Mouse (Mus musculus): ENCODE measurements around the gene Aldh3b1. TPM values are rescaled to one million over a fixed set of nuclear protein-coding genes. Genes with fewer than 3 reads are reported as not detected.

Aldh3b1 gene
- polyA plus RNA-seq, 1 experiment from 2014 or later: 5.1 TPM

GRCm38 (mm10) chr19:3868290-3868689 is 61.3 kb downstream of the Aldh3b1 start:
- H3K4me3 ChIP-seq (ENCODE audit: low read length): no peak overlapping the region
- no peaks in the 10 kb centered on the region for H3K27me3 ChIP-seq (ENCODE audit: insufficient read depth, low read length)
- H3K9me3 ChIP-seq (ENCODE audit: low read length): peaks cover 5% of the 10 kb centered on the region; the same call in 1 of the 2 replicates
- H3K27ac ChIP-seq (ENCODE audit: low read length): no peak overlapping the region
- 68% methylated on average over 1 of the region's 1 CpGs for WGBS
- ATAC-seq (ENCODE audit: low FRiP score, low TSS enrichment): no peak
- no peaks in the 10 kb centered on the region for H3K4me1 ChIP-seq (ENCODE audit: insufficient read depth, low read length)
- peaks cover 16% of the 10 kb centered on the region for H3K36me3 ChIP-seq (ENCODE audit: insufficient read depth, low read length)
- no peak overlapping the region for H3K9ac ChIP-seq (replicated peaks; ENCODE audit: low read length)
- H3K4me2 ChIP-seq (replicated peaks; ENCODE audit: low read depth, low read length): no peak overlapping the region

DNA sequence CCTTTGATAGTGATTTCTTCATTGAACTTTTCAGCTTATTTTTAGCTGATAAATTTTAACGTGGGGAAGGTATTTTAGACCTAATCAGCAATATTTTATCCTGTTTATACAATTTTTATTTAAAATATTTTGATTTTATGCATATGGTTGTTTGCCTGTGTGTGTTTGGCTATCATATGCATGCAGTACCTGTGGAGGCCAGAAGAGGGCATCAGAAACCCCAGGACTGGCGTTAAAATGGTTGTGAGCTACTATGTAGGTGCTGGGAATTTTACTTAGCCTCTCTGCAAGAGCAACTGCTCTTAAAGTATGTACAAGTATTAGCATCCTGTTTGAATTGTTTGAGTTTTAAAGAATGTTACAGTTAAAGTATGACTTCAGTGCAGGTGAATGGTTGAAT is 64.6 kb downstream of the Aldh3b1 start:
- H3K27ac ChIP-seq (ENCODE audit: low read length): no peak overlapping the region
- no peak for ATAC-seq (ENCODE audit: low FRiP score, low TSS enrichment)
- H3K9ac ChIP-seq (replicated peaks; ENCODE audit: low read length): no peak overlapping the region
- H3K9me3 ChIP-seq (ENCODE audit: low read length): peaks cover 5% of the 10 kb centered on the region; the same call in 1 of the 2 replicates
- H3K4me1 ChIP-seq (ENCODE audit: insufficient read depth, low read length): no peaks in the 10 kb centered on the region
- H3K4me3 ChIP-seq (ENCODE audit: low read length): no peak overlapping the region
- H3K4me2 ChIP-seq (replicated peaks; ENCODE audit: low read depth, low read length): no peak overlapping the region
- no peaks in the 10 kb centered on the region for H3K27me3 ChIP-seq (ENCODE audit: insufficient read depth, low read length)
- WGBS: 91% methylated on average over 2 of the region's 2 CpGs
- peaks cover 16% of the 10 kb centered on the region for H3K36me3 ChIP-seq (ENCODE audit: insufficient read depth, low read length)

Other genes starting within 250 kb of the Aldh3b1 start
- 7.0 TPM in 2 replicates for gene Lrp5, start 243.2 kb downstream of the Aldh3b1 start, polyA plus RNA-seq (2015; fragmentation: Nextera tagmentation; extraction: Ambion mirVana)
- 46.1 and 46.4 TPM in 2 replicates for gene 1810055G02Rik, start 221.5 kb downstream of the Aldh3b1 start, polyA plus RNA-seq (2015; fragmentation: Nextera tagmentation; extraction: Ambion mirVana)
- 28.1 and 30.6 TPM in 2 replicates for gene Kmt5b, start 162.4 kb downstream of the Aldh3b1 start, polyA plus RNA-seq (2015; fragmentation: Nextera tagmentation; extraction: Ambion mirVana)
- 58.0 and 65.6 TPM in 2 replicates for gene Chka, start 78.0 kb downstream of the Aldh3b1 start, polyA plus RNA-seq (2015; fragmentation: Nextera tagmentation; extraction: Ambion mirVana)
- 56.1 and 62.7 TPM in 2 replicates for gene Tcirg1, start 22.7 kb downstream of the Aldh3b1 start, polyA plus RNA-seq (2015; fragmentation: Nextera tagmentation; extraction: Ambion mirVana)
- 365 and 401 TPM in 2 replicates for gene Ndufs8, start 17.0 kb downstream of the Aldh3b1 start, polyA plus RNA-seq (2015; fragmentation: Nextera tagmentation; extraction: Ambion mirVana)
- 19.4 and 23.1 TPM in 2 replicates for gene Unc93b1, start 5.4 kb upstream of the Aldh3b1 start, polyA plus RNA-seq (2015; fragmentation: Nextera tagmentation; extraction: Ambion mirVana)
- gene Aldh3b3, start 28.8 kb upstream of the Aldh3b1 start, polyA plus RNA-seq (2015; fragmentation: Nextera tagmentation; extraction: Ambion mirVana): not detected in 2 replicates
- gene Aldh3b2, start 42.5 kb upstream of the Aldh3b1 start, polyA plus RNA-seq (2015; fragmentation: Nextera tagmentation; extraction: Ambion mirVana): 3.7 and 5.1 TPM in 2 replicates
- 44.8 and 47.5 TPM in 2 replicates for gene Acy3, start 56.8 kb upstream of the Aldh3b1 start, polyA plus RNA-seq (2015; fragmentation: Nextera tagmentation; extraction: Ambion mirVana)
- gene Tbx10, start 62.9 kb upstream of the Aldh3b1 start, polyA plus RNA-seq (2015; fragmentation: Nextera tagmentation; extraction: Ambion mirVana): 1.5 TPM in 2 replicates
- 36.2 and 39.8 TPM in 2 replicates for gene Nudt8, start 70.8 kb upstream of the Aldh3b1 start, polyA plus RNA-seq (2015; fragmentation: Nextera tagmentation; extraction: Ambion mirVana)
- 3.9 and 5.2 TPM in 2 replicates for gene Gm49405, start 70.8 kb upstream of the Aldh3b1 start, polyA plus RNA-seq (2015; fragmentation: Nextera tagmentation; extraction: Ambion mirVana)
- 5.3 and 6.1 TPM in 2 replicates for gene Doc2g, start 73.5 kb upstream of the Aldh3b1 start, polyA plus RNA-seq (2015; fragmentation: Nextera tagmentation; extraction: Ambion mirVana)
- gene Ndufv1, start 83.0 kb upstream of the Aldh3b1 start, polyA plus RNA-seq (2015; fragmentation: Nextera tagmentation; extraction: Ambion mirVana): 261 and 285 TPM in 2 replicates
- 526 and 535 TPM in 2 replicates for gene Gstp1, start 108.2 kb upstream of the Aldh3b1 start, polyA plus RNA-seq (2015; fragmentation: Nextera tagmentation; extraction: Ambion mirVana)
- gene Gstp2, start 116.2 kb upstream of the Aldh3b1 start, polyA plus RNA-seq (2015; fragmentation: Nextera tagmentation; extraction: Ambion mirVana): 2.5 and 9.6 TPM in 2 replicates
- gene Gstp3, start 129.8 kb upstream of the Aldh3b1 start, polyA plus RNA-seq (2015; fragmentation: Nextera tagmentation; extraction: Ambion mirVana): 0.36 and 0.49 TPM in 2 replicates
- gene Cabp2, start 151.8 kb upstream of the Aldh3b1 start, polyA plus RNA-seq (2015; fragmentation: Nextera tagmentation; extraction: Ambion mirVana): 0.21 and 0.96 TPM in 2 replicates
- 135 and 138 TPM in 2 replicates for gene Cdk2ap2, start 167.4 kb upstream of the Aldh3b1 start, polyA plus RNA-seq (2015; fragmentation: Nextera tagmentation; extraction: Ambion mirVana)
- gene Pitpnm1, start 170.2 kb upstream of the Aldh3b1 start, polyA plus RNA-seq (2015; fragmentation: Nextera tagmentation; extraction: Ambion mirVana): 20.0 and 22.2 TPM in 2 replicates
- gene Aip, start 196.1 kb upstream of the Aldh3b1 start, polyA plus RNA-seq (2015; fragmentation: Nextera tagmentation; extraction: Ambion mirVana): 115 and 120 TPM in 2 replicates
- gene Gpr152, start 210.0 kb upstream of the Aldh3b1 start, polyA plus RNA-seq (2015; fragmentation: Nextera tagmentation; extraction: Ambion mirVana): not detected in 2 replicates
- gene Cabp4, start 214.2 kb upstream of the Aldh3b1 start, polyA plus RNA-seq (2015; fragmentation: Nextera tagmentation; extraction: Ambion mirVana): 0.14 and 0.21 TPM in 2 replicates
- 201 and 218 TPM in 2 replicates for gene Coro1b, start 218.8 kb upstream of the Aldh3b1 start, polyA plus RNA-seq (2015; fragmentation: Nextera tagmentation; extraction: Ambion mirVana)
- gene Ptprcap, start 223.8 kb upstream of the Aldh3b1 start, polyA plus RNA-seq (2015; fragmentation: Nextera tagmentation; extraction: Ambion mirVana): 0.49 and 1.1 TPM in 2 replicates
- gene Rps6kb2, start 233.5 kb upstream of the Aldh3b1 start, polyA plus RNA-seq (2015; fragmentation: Nextera tagmentation; extraction: Ambion mirVana): 62.9 and 63.7 TPM in 2 replicates
- 2.9 and 3.3 TPM in 2 replicates for gene Carns1, start 245.7 kb upstream of the Aldh3b1 start, polyA plus RNA-seq (2015; fragmentation: Nextera tagmentation; extraction: Ambion mirVana)